Mouse (Mus musculus) layer of hippocampus, adult 9-10 months (tissue): Measurements from ENCODE around the gene 1700028K03Rik.

Experiments
- DNase-seq: peaks from one replicate; pipeline ENCODE4 v3.0.0; 2022; ENCODE audit warnings: low spot score

1700028K03Rik gene

GRCm38 (mm10) chr5:107534581-107534980 lies at the start of gene 1700028K03Rik:
Gene 1700028K03Rik, plus strand, starts transcription at chr5:107534709.
- no peak for DNase-seq

- no peak for DNase-seq
These were observed 45.5 kb upstream of the 1700028K03Rik start for GRCm38 (mm10) chr5:107488996-107489395.

GRCm38 (mm10) chr5:107491036-107491435 lies 43.5 kb upstream of the 1700028K03Rik start:
- DNase-seq: no peak

- DNase-seq: no peak
These were observed 42.0 kb upstream of the 1700028K03Rik start for GRCm38 (mm10) chr5:107492471-107492870.

- DNase-seq: no peak
These were observed 39.8 kb upstream of the 1700028K03Rik start for GRCm38 (mm10) chr5:107494759-107495158.

- DNase-seq: no peak
These were observed 38.5 kb upstream of the 1700028K03Rik start for GRCm38 (mm10) chr5:107496047-107496446.

- peak; percentile 74 for DNase-seq
These were observed 36.7 kb upstream of the 1700028K03Rik start for GRCm38 (mm10) chr5:107497519-107498501.

- DNase-seq: no peak
These were observed 35.7 kb upstream of the 1700028K03Rik start for GRCm38 (mm10) chr5:107498806-107499310.

- no peak for DNase-seq
These were observed 34.5 kb upstream of the 1700028K03Rik start for GRCm38 (mm10) chr5:107499891-107500535.

- no peak for DNase-seq
These were observed 33.8 kb upstream of the 1700028K03Rik start for GRCm38 (mm10) chr5:107500741-107501140.

GRCm38 (mm10) chr5:107507321-107507720 lies 27.2 kb upstream of the 1700028K03Rik start, which contains the start of gene Gm42669:
Gene Gm42669, plus strand, starts transcription at chr5:107507621.
- no peak for DNase-seq

- no peak for DNase-seq
These were observed 24.0 kb upstream of the 1700028K03Rik start for GRCm38 (mm10) chr5:107510503-107510902.

- DNase-seq: no peak
These were observed 23.2 kb upstream of the 1700028K03Rik start for GRCm38 (mm10) chr5:107511326-107511725.

GRCm38 (mm10) chr5:107513583-107513982 lies 20.9 kb upstream of the 1700028K03Rik start:
- DNase-seq: no peak

GRCm38 (mm10) chr5:107515453-107515852 lies 19.1 kb upstream of the 1700028K03Rik start:
- no peak for DNase-seq

- DNase-seq: no peak
These were observed 18.4 kb upstream of the 1700028K03Rik start for GRCm38 (mm10) chr5:107516087-107516486.

- no peak for DNase-seq
These were observed 15.9 kb upstream of the 1700028K03Rik start for GRCm38 (mm10) chr5:107518602-107519001.

GRCm38 (mm10) chr5:107521386-107521785 lies 13.1 kb upstream of the 1700028K03Rik start:
- no peak for DNase-seq

GRCm38 (mm10) chr5:107521897-107522296 lies 12.6 kb upstream of the 1700028K03Rik start:
- DNase-seq: no peak

GRCm38 (mm10) chr5:107524281-107524680 lies 10.2 kb upstream of the 1700028K03Rik start:
- no peak for DNase-seq

- DNase-seq: no peak
These were observed 5.7 kb upstream of the 1700028K03Rik start for GRCm38 (mm10) chr5:107528856-107529255.

GRCm38 (mm10) chr5:107533590-107533989 lies 919 bp upstream of the 1700028K03Rik start:
- DNase-seq: no peak

- no peak for DNase-seq
These were observed 7.2 kb downstream of the 1700028K03Rik start for GRCm38 (mm10) chr5:107541696-107542095.
